Mouse (Mus musculus) midbrain, embryonic 16.5 days (tissue): ENCODE results near the gene Ssh3. TPM values are rescaled to one million over a fixed set of nuclear protein-coding genes. Genes with fewer than 3 reads are reported as not detected.
A peak's percentile ranks its signal among the peaks of the same experiment; 100 is the strongest.

Experiments
- ATAC-seq: fragments of 200-750 bp; cut with Nextera tagmentation; 2 replicates; pipeline ENCODE4 v1.8.0; 2017; ENCODE audit warnings: moderate TSS enrichment
- H3K27ac ChIP-seq: fragments of 300-500 bp; sonication (generic); 2 replicates; pipeline ENCODE4 v1.5.1; 2014; ENCODE audit warnings: mild to moderate bottlenecking, low read length, mixed read lengths
- H3K27me3 ChIP-seq: fragments of 300-500 bp; sonication (generic); 2 replicates; pipeline ENCODE4 v1.6.1; 2014; ENCODE audit warnings: low read depth, low read length, mixed read lengths; ENCODE audit not compliant: control insufficient read depth, insufficient read depth
- H3K36me3 ChIP-seq: fragments of 300-500 bp; sonication (generic); 2 replicates; pipeline ENCODE4 v1.6.1; 2014; ENCODE audit warnings: mild to moderate bottlenecking, low read length, moderate library complexity, mixed read lengths; ENCODE audit not compliant: control insufficient read depth, insufficient read depth
- H3K4me1 ChIP-seq: fragments of 300-500 bp; sonication (generic); 2 replicates; pipeline ENCODE4 v1.6.1; 2014; ENCODE audit warnings: mild to moderate bottlenecking, low read length, mixed read lengths; ENCODE audit not compliant: control insufficient read depth, insufficient read depth
- H3K4me2 ChIP-seq: fragments of 300-500 bp; sonication (generic); 2 replicates; pipeline ENCODE4 v1.6.1; 2014; ENCODE audit warnings: mild to moderate bottlenecking, low read length, mixed read lengths
- H3K4me3 ChIP-seq: fragments of 300-500 bp; sonication (generic); 2 replicates; pipeline ENCODE4 v1.5.1; 2014; ENCODE audit warnings: low read depth, mild to moderate bottlenecking, low read length, moderate library complexity, mixed read lengths
- H3K9ac ChIP-seq: fragments of 300-500 bp; sonication (generic); 2 replicates; pipeline ENCODE4 v1.6.1; 2014; ENCODE audit warnings: low read depth, low read length, mixed read lengths
- H3K9me3 ChIP-seq: fragments of 300-500 bp; sonication (generic); replicated peaks from 2 replicates; pipeline ENCODE4 v1.6.1; 2014; ENCODE audit warnings: mild to moderate bottlenecking, low read length, mixed read lengths; ENCODE audit not compliant: control insufficient read depth, poor library complexity, severe bottlenecking
- WGBS: fragments of 180-500 bp; shearing (Covaris S2); extraction: QIAGEN DNeasy Blood & Tissue Kit; methylation state at CpG from one replicate; pipeline ENCODE4 v1.1.7; 2014; 5-methylcytosine and 5-hydroxymethylcytosine counted together
- polyA plus RNA-seq: library from polyadenylated mRNA; unstranded; fragments of >200 nt; fragmentation: Nextera tagmentation; extraction: Ambion mirVana; gene quantifications from 2 replicates; pipeline ENCODE4 v1.2.1, GENCODE M21; 2015

The Ssh3 gene
- polyA plus RNA-seq, 1 experiment from 2014 or later = 19.6 TPM

DNA sequence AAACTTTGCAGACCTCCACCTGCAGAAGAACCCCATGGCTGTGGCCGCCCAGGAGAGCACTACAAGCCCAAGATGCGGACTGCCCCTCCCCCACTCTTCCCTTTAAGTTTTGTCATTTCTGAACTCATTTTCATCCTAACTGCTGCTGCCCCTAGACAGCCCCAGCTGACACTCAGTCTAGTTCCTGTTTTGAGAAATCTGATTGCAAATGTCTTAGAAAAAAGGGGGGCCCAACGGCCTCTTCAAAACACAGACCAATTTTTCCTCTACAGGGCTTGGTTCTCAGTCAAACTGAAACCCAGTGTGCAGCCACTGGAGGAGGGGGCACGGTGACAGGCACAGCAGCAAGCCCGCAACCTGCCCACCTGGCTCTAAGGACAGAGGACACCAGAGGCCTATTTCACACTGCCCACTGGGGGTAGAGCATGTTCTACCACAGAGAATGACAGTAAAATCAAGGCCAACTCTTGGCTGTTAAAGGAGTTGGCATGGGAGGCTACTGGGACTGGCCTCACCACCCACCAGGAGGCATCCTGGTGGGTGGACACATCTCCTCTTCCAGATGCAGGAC is 35.4 kb upstream of the Ssh3 start:
- H3K9me3 ChIP-seq = no peaks in the 10 kb centered on the region
- no peaks in the 10 kb centered on the region for H3K27me3 ChIP-seq
- H3K36me3 ChIP-seq = no peaks in the 10 kb centered on the region
- ATAC-seq = no peak
- no peak overlapping the region for H3K27ac ChIP-seq
- peak overlapping the region; percentile 93 for H3K4me3 ChIP-seq
- peak overlapping the region; percentile 97; the same call in 1 of the 2 replicates for H3K9ac ChIP-seq
- WGBS = 75% methylated on average over 5 of the region's 5 CpGs
- H3K4me1 ChIP-seq = peaks cover 60% of the 10 kb centered on the region
- peak overlapping the region; percentile 92 for H3K4me2 ChIP-seq

- WGBS = 97% methylated on average over 5 of the region's 5 CpGs
- Histone ChIP-seq H3K27ac (0 out of 2 replicates have a peak overlapping the region, but pooled peaks have one; percentile 15), H3K9me3 (no peaks in the 10 kb centered on the region), H3K4me2 (peak overlapping the region; percentile 92; the same call in 1 of the 2 replicates), H3K4me1 (peaks cover 60% of the 10 kb centered on the region), H3K4me3 (no peak overlapping the region), H3K9ac (no peak overlapping the region), H3K27me3 (no peaks in the 10 kb centered on the region), H3K36me3 (no peaks in the 10 kb centered on the region)
- no peak for ATAC-seq
These were observed 34.6 kb upstream of the Ssh3 start for GRCm38 (mm10) chr19:4303640-4303995.

- Histone ChIP-seq H3K27me3 (no peaks in the 10 kb centered on the region), H3K36me3 (no peaks in the 10 kb centered on the region), H3K27ac (peak overlapping the region; percentile 15), H3K4me2 (peak overlapping the region; percentile 46; the same call in 1 of the 2 replicates), H3K9me3 (no peaks in the 10 kb centered on the region), H3K4me3 (no peak overlapping the region), H3K9ac (no peak overlapping the region), H3K4me1 (peaks cover 60% of the 10 kb centered on the region)
- WGBS = 71% methylated on average over 7 of the region's 7 CpGs
- ATAC-seq = no peak
These were observed 34.1 kb upstream of the Ssh3 start for GRCm38 (mm10) chr19:4302936-4303639.

GRCm38 (mm10) chr19:4301735-4302651 is 33.0 kb upstream of the Ssh3 start:
- Histone ChIP-seq H3K4me1 (peaks cover 56% of the 10 kb centered on the region), H3K9me3 (no peaks in the 10 kb centered on the region), H3K27ac (peak overlapping the region; percentile 60), H3K36me3 (no peaks in the 10 kb centered on the region), H3K9ac (peak overlapping the region; percentile 53), H3K4me3 (no peak overlapping the region), H3K4me2 (peak overlapping the region; percentile 46), H3K27me3 (no peaks in the 10 kb centered on the region)
- WGBS = 21% methylated on average over 21 of the region's 21 CpGs
- ATAC-seq = no peak

GRCm38 (mm10) chr19:4300852-4301734 is 32.1 kb upstream of the Ssh3 start:
- no peaks in the 10 kb centered on the region for H3K36me3 ChIP-seq
- no peak for ATAC-seq
- H3K4me3 ChIP-seq = no peak overlapping the region
- peak overlapping the region; percentile 53 for H3K9ac ChIP-seq
- no peaks in the 10 kb centered on the region for H3K27me3 ChIP-seq
- peaks cover 49% of the 10 kb centered on the region for H3K4me1 ChIP-seq
- no peaks in the 10 kb centered on the region for H3K9me3 ChIP-seq
- peak overlapping the region; percentile 60 for H3K27ac ChIP-seq
- H3K4me2 ChIP-seq = peak overlapping the region; percentile 46
- WGBS = 66% methylated on average over 11 of the region's 11 CpGs

GRCm38 (mm10) chr19:4300271-4300704 is 31.3 kb upstream of the Ssh3 start:
- Histone ChIP-seq H3K27me3 (no peaks in the 10 kb centered on the region), H3K27ac (no peak overlapping the region), H3K36me3 (no peaks in the 10 kb centered on the region), H3K4me3 (no peak overlapping the region), H3K4me1 (peaks cover 49% of the 10 kb centered on the region), H3K9ac (0 out of 2 replicates have a peak overlapping the region, but pooled peaks have one; percentile 20), H3K4me2 (no peak overlapping the region), H3K9me3 (no peaks in the 10 kb centered on the region)
- no peak for ATAC-seq
- WGBS = 43% methylated on average over 7 of the region's 7 CpGs

- no peak for ATAC-seq
- H3K4me3 ChIP-seq = no peak overlapping the region
- H3K9me3 ChIP-seq = no peaks in the 10 kb centered on the region
- H3K9ac ChIP-seq = no peak overlapping the region
- no peaks in the 10 kb centered on the region for H3K36me3 ChIP-seq
- WGBS = 85% methylated on average over 6 of the region's 6 CpGs
- no peak overlapping the region for H3K27ac ChIP-seq
- no peak overlapping the region for H3K4me2 ChIP-seq
- H3K4me1 ChIP-seq = peaks cover 43% of the 10 kb centered on the region
- no peaks in the 10 kb centered on the region for H3K27me3 ChIP-seq
These were observed 30.7 kb upstream of the Ssh3 start for GRCm38 (mm10) chr19:4299574-4300270.

DNA sequence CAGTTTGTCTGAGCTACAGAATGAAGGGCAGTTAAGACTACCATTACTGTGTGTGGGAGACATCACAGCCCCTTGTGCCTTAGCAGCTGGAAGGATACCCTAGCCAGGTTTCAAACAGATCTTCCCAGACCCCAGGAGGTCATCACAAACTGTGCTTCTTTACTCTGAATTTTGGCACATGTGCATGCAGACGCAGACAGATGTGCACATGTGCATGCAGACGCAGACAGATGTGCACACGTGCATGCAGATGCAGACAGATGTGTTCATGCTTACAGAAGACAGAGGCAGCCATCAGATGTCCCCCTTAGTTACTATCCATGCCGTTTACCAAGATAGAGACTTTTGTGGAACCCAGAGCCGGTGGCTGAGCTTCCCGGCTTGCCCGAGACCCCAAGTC is 30.1 kb upstream of the Ssh3 start:
- Histone ChIP-seq H3K27me3 (no peaks in the 10 kb centered on the region), H3K4me3 (no peak overlapping the region), H3K27ac (no peak overlapping the region), H3K9me3 (no peaks in the 10 kb centered on the region), H3K4me2 (no peak overlapping the region), H3K9ac (no peak overlapping the region), H3K36me3 (no peaks in the 10 kb centered on the region), H3K4me1 (peaks cover 37% of the 10 kb centered on the region)
- no peak for ATAC-seq
- 91% methylated on average over 7 of the region's 7 CpGs for WGBS
